Mouse (Mus musculus) liver, embryonic 16.5 days (tissue): ENCODE results near the gene Ankrd40. TPM values are rescaled to one million over a fixed set of nuclear protein-coding genes. Genes with fewer than 3 reads are reported as not detected.

Source experiments
- ATAC-seq: fragments of 200-750 bp; cut with Nextera tagmentation; 2 replicates; pipeline ENCODE4 v1.8.0; 2017; ENCODE audit warnings: low read depth, mild to moderate bottlenecking, moderate number of reproducible peaks, moderate library complexity
- H3K27ac ChIP-seq: fragments of 300-500 bp; sonication (generic); 2 replicates; pipeline ENCODE4 v1.5.1; 2014; ENCODE audit warnings: mild to moderate bottlenecking, low read length
- H3K27me3 ChIP-seq: fragments of 300-500 bp; sonication (generic); 2 replicates; pipeline ENCODE4 v1.6.1; 2014; ENCODE audit warnings: low read depth, low read length, mixed read lengths; ENCODE audit not compliant: control insufficient read depth, insufficient read depth
- H3K36me3 ChIP-seq: fragments of 300-500 bp; sonication (generic); 2 replicates; pipeline ENCODE4 v1.6.1; 2014; ENCODE audit warnings: mild to moderate bottlenecking; ENCODE audit not compliant: control insufficient read depth, insufficient read depth
- H3K4me1 ChIP-seq: fragments of 300-500 bp; sonication (generic); 2 replicates; pipeline ENCODE4 v1.6.1; 2014; ENCODE audit warnings: low read depth, low read length, mixed read lengths; ENCODE audit not compliant: control insufficient read depth
- H3K4me2 ChIP-seq: fragments of 300-500 bp; sonication (generic); 2 replicates; pipeline ENCODE4 v1.6.1; 2014; ENCODE audit warnings: low read depth, low read length, mixed read lengths
- H3K4me3 ChIP-seq: fragments of 300-500 bp; sonication (generic); 2 replicates; pipeline ENCODE4 v1.5.1; 2014; ENCODE audit warnings: low read depth, mild to moderate bottlenecking, low read length
- H3K9ac ChIP-seq: fragments of 300-500 bp; sonication (generic); 2 replicates; pipeline ENCODE4 v1.6.1; 2014; ENCODE audit warnings: low read depth, low read length
- H3K9me3 ChIP-seq: fragments of 300-500 bp; sonication (generic); replicated peaks from 2 replicates; pipeline ENCODE4 v1.6.1; 2016; ENCODE audit warnings: low read length; ENCODE audit not compliant: control insufficient read depth
- WGBS: fragments of 180-500 bp; shearing (Covaris S2); extraction: QIAGEN DNeasy Blood & Tissue Kit; methylation state at CpG from one replicate; pipeline ENCODE4 v1.1.7; 2014; ENCODE audit not compliant: insufficient replicate concordance; 5-methylcytosine and 5-hydroxymethylcytosine counted together
- polyA plus RNA-seq: library from polyadenylated mRNA; unstranded; fragments of >200 nt; fragmentation: Nextera tagmentation; extraction: Ambion mirVana; gene quantifications from 2 replicates; pipeline ENCODE4 v1.2.1, GENCODE M21; 2015

Gene Ankrd40
- polyA plus RNA-seq, 1 experiment from 2014 or later: 3.5 TPM

- Histone ChIP-seq H3K27me3 (no peaks in the 10 kb centered on the region), H3K27ac (no peak overlapping the region), H3K36me3 (peaks cover 4% of the 10 kb centered on the region; the same call in 1 of the 2 replicates), H3K9me3 (no peaks in the 10 kb centered on the region), H3K4me3 (no peak overlapping the region), H3K9ac (no peak overlapping the region), H3K4me1 (peaks cover 13% of the 10 kb centered on the region), H3K4me2 (no peak overlapping the region)
- no peak for ATAC-seq
- 48% methylated on average over 5 of the region's 5 CpGs for whole genome bisulfite sequencing
Measured at GRCm38 (mm10) chr11:94343955-94344358, 16.2 kb downstream of the Ankrd40 start.

- Histone ChIP-seq H3K9me3 (no peaks in the 10 kb centered on the region), H3K27ac (no peak overlapping the region), H3K4me3 (no peak overlapping the region), H3K4me2 (no peak overlapping the region), H3K4me1 (peaks cover 13% of the 10 kb centered on the region), H3K9ac (no peak overlapping the region), H3K27me3 (no peaks in the 10 kb centered on the region), H3K36me3 (peaks cover 4% of the 10 kb centered on the region; the same call in 1 of the 2 replicates)
- 50% methylated on average over 1 of the region's 1 CpGs for WGBS
- no peak for ATAC-seq
Measured at GRCm38 (mm10) chr11:94344470-94344869, 16.7 kb downstream of the Ankrd40 start.

GRCm38 (mm10) chr11:94345926-94346325 lies 18.1 kb downstream of the Ankrd40 start:
- WGBS: 71% methylated on average over 10 of the region's 10 CpGs
- Histone ChIP-seq H3K27me3 (no peaks in the 10 kb centered on the region), H3K4me3 (no peak overlapping the region), H3K36me3 (no peaks in the 10 kb centered on the region), H3K4me2 (no peak overlapping the region), H3K9ac (no peak overlapping the region), H3K27ac (no peak overlapping the region), H3K4me1 (peaks cover 26% of the 10 kb centered on the region), H3K9me3 (no peaks in the 10 kb centered on the region)
- no peak for ATAC-seq

- peaks cover 33% of the 10 kb centered on the region for H3K4me1 ChIP-seq
- H3K9me3 ChIP-seq: no peaks in the 10 kb centered on the region
- H3K27ac ChIP-seq: no peak overlapping the region
- no peak overlapping the region for H3K9ac ChIP-seq
- H3K36me3 ChIP-seq: no peaks in the 10 kb centered on the region
- no peak overlapping the region for H3K4me2 ChIP-seq
- no peak overlapping the region for H3K4me3 ChIP-seq
- no peaks in the 10 kb centered on the region for H3K27me3 ChIP-seq
- no peak for ATAC-seq
- 45% methylated on average over 3 of the region's 3 CpGs for WGBS
Measured at GRCm38 (mm10) chr11:94346611-94347010, 18.8 kb downstream of the Ankrd40 start.

- no peak overlapping the region for H3K27ac ChIP-seq
- H3K27me3 ChIP-seq: no peaks in the 10 kb centered on the region
- WGBS: 62% methylated on average over 7 of the region's 7 CpGs
- no peak overlapping the region for H3K4me3 ChIP-seq
- peaks cover 30% of the 10 kb centered on the region for H3K4me1 ChIP-seq
- H3K9me3 ChIP-seq: no peaks in the 10 kb centered on the region
- no peaks in the 10 kb centered on the region for H3K36me3 ChIP-seq
- no peak for ATAC-seq
- no peak overlapping the region for H3K4me2 ChIP-seq
- H3K9ac ChIP-seq: no peak overlapping the region
Measured at GRCm38 (mm10) chr11:94347063-94347575, 19.3 kb downstream of the Ankrd40 start.

GRCm38 (mm10) chr11:94349839-94350238 lies 22.0 kb downstream of the Ankrd40 start:
- ATAC-seq: no peak
- 26% methylated on average over 2 of the region's 2 CpGs for WGBS
- H3K27ac ChIP-seq: no peak overlapping the region; the same call in 1 of the 2 replicates
- no peaks in the 10 kb centered on the region for H3K9me3 ChIP-seq
- no peaks in the 10 kb centered on the region for H3K36me3 ChIP-seq
- no peaks in the 10 kb centered on the region for H3K27me3 ChIP-seq
- H3K4me3 ChIP-seq: no peak overlapping the region
- H3K4me2 ChIP-seq: no peak overlapping the region
- peaks cover 20% of the 10 kb centered on the region for H3K4me1 ChIP-seq
- no peak overlapping the region for H3K9ac ChIP-seq

- Histone ChIP-seq H3K27me3 (no peaks in the 10 kb centered on the region), H3K4me1 (peaks cover 20% of the 10 kb centered on the region), H3K4me3 (no peak overlapping the region), H3K9me3 (no peaks in the 10 kb centered on the region), H3K27ac (peak overlapping the region; percentile 69), H3K36me3 (no peaks in the 10 kb centered on the region), H3K9ac (0 out of 2 replicates have a peak overlapping the region, but pooled peaks have one; percentile 25), H3K4me2 (peak overlapping the region; percentile 28; the same call in 1 of the 2 replicates)
- WGBS: 18% methylated on average over 1 of the region's 1 CpGs
- peak; percentile 44 for ATAC-seq
Measured at GRCm38 (mm10) chr11:94350337-94350736, 22.5 kb downstream of the Ankrd40 start.

- H3K4me1 ChIP-seq: peaks cover 20% of the 10 kb centered on the region
- no peaks in the 10 kb centered on the region for H3K27me3 ChIP-seq
- H3K27ac ChIP-seq: peak overlapping the region; percentile 69
- 0 out of 2 replicates have a peak overlapping the region, but pooled peaks have one; percentile 6 for H3K4me3 ChIP-seq
- H3K4me2 ChIP-seq: peak overlapping the region; percentile 28
- ATAC-seq: peak; percentile 75
- H3K9me3 ChIP-seq: no peaks in the 10 kb centered on the region
- no peaks in the 10 kb centered on the region for H3K36me3 ChIP-seq
- H3K9ac ChIP-seq: no peak overlapping the region
- WGBS: 8% methylated on average over 3 of the region's 3 CpGs
Measured at GRCm38 (mm10) chr11:94351094-94351493, 23.3 kb downstream of the Ankrd40 start.

GRCm38 (mm10) chr11:94355521-94356217 lies 27.9 kb downstream of the Ankrd40 start:
- WGBS: 68% methylated on average over 9 of the region's 9 CpGs
- no peaks in the 10 kb centered on the region for H3K27me3 ChIP-seq
- H3K27ac ChIP-seq: no peak overlapping the region
- no peaks in the 10 kb centered on the region for H3K36me3 ChIP-seq
- ATAC-seq: no peak
- H3K9ac ChIP-seq: no peak overlapping the region
- no peaks in the 10 kb centered on the region for H3K9me3 ChIP-seq
- no peak overlapping the region for H3K4me2 ChIP-seq
- peaks cover 10% of the 10 kb centered on the region for H3K4me1 ChIP-seq
- H3K4me3 ChIP-seq: no peak overlapping the region
